Comparison of ENCODE assay signal across 17 mouse cellular contexts in genomic region chr9:29318676-29319162, GRCm38 (mm10).
A peak's percentile ranks its signal among the peaks of the same experiment; 100 is the strongest.
DNase-seq lines count a peak whose midpoint lies in the region; ATAC-seq and TF ChIP-seq lines count a peak whose summit lies in the region.
"Had no signal": no experiment of that assay in that cellular context is flagged by ENCODE, and none has a peak within 500 bp of the region (broad histone marks: within the 10 kb centered on the region; RNA-seq: fewer than 3 reads in every experiment).

No protein-coding gene starts in this region.

- no peak for TF ChIP-seq POLR2A in lung, adult 2 months (IDR thresholded peaks at IDR 0.05; ENCODE audit: borderline replicate concordance, extremely low read depth, low read depth, low read length)

- no peak overlapping the region for H3K4me3 ChIP-seq in neural tube, embryonic 11.5 days (ENCODE audit: low read depth, low read length)
- H3K4me3 ChIP-seq in limb, embryonic 12.5 days (replicated peaks), result no peak overlapping the region
- no peak overlapping the region for H3K4me3 ChIP-seq in forebrain, embryonic 13.5 days
- H3K4me3 ChIP-seq in lung, adult 2 months (replicated peaks; ENCODE audit: extremely low read depth, low read depth, low read length), result no peak overlapping the region
- H3K4me3 ChIP-seq: embryonic facial prominence, embryonic 13.5 days; forebrain, embryonic 10.5 days had no signal

- WGBS in neural tube, embryonic 11.5 days, result 12% methylated on average over 8 of the region's 8 CpGs
- 1% methylated on average over 8 of the region's 8 CpGs for WGBS in limb, embryonic 12.5 days
- 82% methylated on average over 8 of the region's 8 CpGs for WGBS in forebrain, embryonic 13.5 days
- 67% methylated on average over 8 of the region's 8 CpGs for WGBS in lung, adult 2 months

- H3K27ac ChIP-seq in neural tube, embryonic 11.5 days (ENCODE audit: low read depth, low read length), result no peak overlapping the region
- H3K27ac ChIP-seq in limb, embryonic 12.5 days, result peak overlapping the region; percentile 8; the same call in 1 of the 2 replicates
- no peak overlapping the region for H3K27ac ChIP-seq in forebrain, embryonic 13.5 days
- H3K27ac ChIP-seq: embryonic facial prominence, embryonic 13.5 days; forebrain, embryonic 10.5 days had no signal

- H3K4me1 ChIP-seq in neural tube, embryonic 11.5 days (ENCODE audit: control insufficient read depth, insufficient read depth, low read length), result peaks cover 12% of the 10 kb centered on the region
- peaks cover 40% of the 10 kb centered on the region for H3K4me1 ChIP-seq in limb, embryonic 12.5 days (replicated peaks)
- H3K4me1 ChIP-seq in forebrain, embryonic 13.5 days, result peaks cover 38% of the 10 kb centered on the region
- no peaks in the 10 kb centered on the region for H3K4me1 ChIP-seq in lung, adult 2 months (ENCODE audit: control insufficient read depth, insufficient read depth, low read length)

- 0 out of 2 replicates have a peak, but pooled peaks have one; percentile 53 for ATAC-seq in neural tube, embryonic 11.5 days (ENCODE audit: insufficient read depth, low FRiP score, low TSS enrichment)
- ATAC-seq in limb, embryonic 12.5 days (ENCODE audit: insufficient number of reproducible peaks, insufficient read depth, low FRiP score, low TSS enrichment, low read depth), result peak; percentile 91
- ATAC-seq in forebrain, embryonic 13.5 days, result no peak
- ATAC-seq: hindbrain, embryonic 16.5 days; Patski had no signal

- peak; percentile 47 for DNase-seq in embryo, embryonic 10.5 days (ENCODE audit: low spot score)
- no peak for DNase-seq in embryo, embryonic 10 days (ENCODE audit: low spot score)
- no peak for DNase-seq in neural tube, embryonic 11.5 days (ENCODE audit: low spot score)
- no peak for DNase-seq in neural tube, embryonic 10.5 days (ENCODE audit: extremely low spot score, low spot score)
- peak; percentile 20 for DNase-seq in yolk sac, embryonic 10.5 days (ENCODE audit: low spot score)
- no peak for DNase-seq in lung, adult 2 months
- DNase-seq: cerebellum, adult 11-12 months; left cerebral cortex, postnatal 4 days; lung, embryonic 14.5 days; right cerebral cortex, postnatal 25 days; thymus, postnatal 25 days had no signal

- no peaks in the 10 kb centered on the region for H3K27me3 ChIP-seq in neural tube, embryonic 11.5 days (ENCODE audit: control insufficient read depth, insufficient read depth, low read length)
- H3K27me3 ChIP-seq in limb, embryonic 12.5 days, result peaks cover 82% of the 10 kb centered on the region
- no peaks in the 10 kb centered on the region for H3K27me3 ChIP-seq in forebrain, embryonic 13.5 days
- H3K27me3 ChIP-seq: Patski had no signal

- no peak for TF ChIP-seq CTCF in lung, adult 2 months (IDR thresholded peaks at IDR 0.05; ENCODE audit: insufficient read depth, low read length)

- H3K9me3 ChIP-seq in neural tube, embryonic 11.5 days (ENCODE audit: control insufficient read depth, low read length), result no peaks in the 10 kb centered on the region
- no peaks in the 10 kb centered on the region for H3K9me3 ChIP-seq in limb, embryonic 12.5 days
- no peaks in the 10 kb centered on the region for H3K9me3 ChIP-seq in forebrain, embryonic 13.5 days (replicated peaks)
- H3K9me3 ChIP-seq: embryonic facial prominence, embryonic 13.5 days; forebrain, embryonic 10.5 days had no signal

- H3K36me3 ChIP-seq in neural tube, embryonic 11.5 days (ENCODE audit: control insufficient read depth, insufficient read depth, low read length), result no peaks in the 10 kb centered on the region
- no peaks in the 10 kb centered on the region for H3K36me3 ChIP-seq in limb, embryonic 12.5 days
- no peaks in the 10 kb centered on the region for H3K36me3 ChIP-seq in forebrain, embryonic 13.5 days (ENCODE audit: poor library complexity, severe bottlenecking)
- H3K36me3 ChIP-seq: embryonic facial prominence, embryonic 13.5 days; forebrain, embryonic 10.5 days had no signal

- H3K9ac ChIP-seq in neural tube, embryonic 11.5 days (ENCODE audit: low read length), result no peak overlapping the region
- no peak overlapping the region for H3K9ac ChIP-seq in limb, embryonic 12.5 days (replicated peaks)
- H3K9ac ChIP-seq in forebrain, embryonic 13.5 days, result no peak overlapping the region
- H3K9ac ChIP-seq: embryonic facial prominence, embryonic 13.5 days; lung, embryonic 14.5 days had no signal

- H3K4me2 ChIP-seq in neural tube, embryonic 11.5 days (ENCODE audit: low read depth), result no peak overlapping the region
- H3K4me2 ChIP-seq in limb, embryonic 12.5 days, result peak overlapping the region; percentile 30
- no peak overlapping the region for H3K4me2 ChIP-seq in forebrain, embryonic 13.5 days
- H3K4me2 ChIP-seq: embryonic facial prominence, embryonic 13.5 days; lung, embryonic 14.5 days had no signal

Comparison
In these comparisons a context has a peak if more than half of its experiments do, and no peak if none do; other contexts are left out.
1. DNase-seq: peak in embryo, embryonic 10.5 days (single experiment) and yolk sac, embryonic 10.5 days (single experiment); none in embryo, embryonic 10 days (single experiment), neural tube, embryonic 11.5 days (single experiment), neural tube, embryonic 10.5 days (single experiment) and lung, adult 2 months (single experiment).